Mouse (Mus musculus): ENCODE data around the gene Tmc5. TPM values are rescaled to one million over a fixed set of nuclear protein-coding genes. Genes with fewer than 3 reads are reported as not detected.

Gene Tmc5
- polyA plus RNA-seq (2014; fragmentation: Illumina TruSeq; extraction: RNeasy Lipid Tissue Mini Kit (QIAGEN cat#74804); ENCODE audit: insufficient read depth, low read depth, low replicate concordance) = 0.42 TPM

DNA sequence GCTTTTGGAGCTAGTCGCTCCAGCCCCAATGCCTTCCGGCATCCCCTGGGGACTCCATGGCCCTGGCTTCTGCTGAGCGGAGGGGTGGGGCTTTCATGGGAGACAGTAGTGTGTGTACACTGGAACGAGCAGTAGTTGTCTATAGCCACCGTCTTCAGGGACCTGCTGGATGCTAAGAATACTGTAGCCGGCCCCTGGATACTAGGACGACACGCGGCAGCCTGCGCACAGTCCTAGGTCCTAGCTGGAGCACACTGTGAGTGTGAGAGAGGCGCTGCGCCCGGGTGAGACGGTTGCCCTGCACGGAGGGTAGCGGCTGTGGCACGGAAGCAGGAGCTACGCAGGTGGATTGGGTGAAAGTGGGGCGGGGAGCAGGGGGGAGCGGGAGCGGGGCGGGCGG is at the start of gene Tmc5:
Tmc5 (plus strand) TSS at position 97 of the 400 bp plus-strand sequence.

DNA sequence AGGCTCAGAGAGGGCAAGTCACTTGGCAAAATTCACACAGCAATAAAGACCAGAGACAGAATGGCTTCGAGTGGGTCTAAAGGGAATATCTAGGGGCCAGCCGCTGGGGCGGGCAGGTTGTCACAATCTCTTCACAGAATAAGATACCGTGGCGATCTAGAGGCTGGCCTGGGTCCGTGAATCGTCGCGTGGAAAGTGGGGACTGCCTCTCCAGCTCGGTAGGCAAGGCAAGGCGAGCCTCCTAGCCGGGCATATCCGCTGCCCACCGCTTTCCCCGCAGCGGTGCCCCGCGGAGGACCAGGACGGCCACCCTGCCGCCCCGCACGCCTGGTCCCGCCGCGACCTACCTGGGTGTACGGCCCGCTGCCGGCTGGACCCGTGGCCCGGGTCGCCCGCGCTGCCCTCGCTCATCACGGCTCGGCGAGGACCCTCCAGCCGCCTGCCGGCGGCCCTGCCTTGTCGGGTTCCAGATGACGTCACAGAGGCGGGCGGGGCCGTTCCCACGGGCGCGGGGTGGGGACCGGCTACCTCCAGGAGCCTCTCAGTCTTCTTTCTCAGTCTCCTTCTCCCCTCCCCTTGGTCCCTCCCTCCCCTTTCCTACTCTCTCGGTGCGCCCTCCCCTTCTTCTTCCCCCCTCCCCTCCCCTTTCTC is 12.7 kb upstream of the Tmc5 start, which contains the start of gene Tmc7:
Tmc7 (minus strand) TSS at position 480 of the 651 bp plus-strand sequence.

DNA sequence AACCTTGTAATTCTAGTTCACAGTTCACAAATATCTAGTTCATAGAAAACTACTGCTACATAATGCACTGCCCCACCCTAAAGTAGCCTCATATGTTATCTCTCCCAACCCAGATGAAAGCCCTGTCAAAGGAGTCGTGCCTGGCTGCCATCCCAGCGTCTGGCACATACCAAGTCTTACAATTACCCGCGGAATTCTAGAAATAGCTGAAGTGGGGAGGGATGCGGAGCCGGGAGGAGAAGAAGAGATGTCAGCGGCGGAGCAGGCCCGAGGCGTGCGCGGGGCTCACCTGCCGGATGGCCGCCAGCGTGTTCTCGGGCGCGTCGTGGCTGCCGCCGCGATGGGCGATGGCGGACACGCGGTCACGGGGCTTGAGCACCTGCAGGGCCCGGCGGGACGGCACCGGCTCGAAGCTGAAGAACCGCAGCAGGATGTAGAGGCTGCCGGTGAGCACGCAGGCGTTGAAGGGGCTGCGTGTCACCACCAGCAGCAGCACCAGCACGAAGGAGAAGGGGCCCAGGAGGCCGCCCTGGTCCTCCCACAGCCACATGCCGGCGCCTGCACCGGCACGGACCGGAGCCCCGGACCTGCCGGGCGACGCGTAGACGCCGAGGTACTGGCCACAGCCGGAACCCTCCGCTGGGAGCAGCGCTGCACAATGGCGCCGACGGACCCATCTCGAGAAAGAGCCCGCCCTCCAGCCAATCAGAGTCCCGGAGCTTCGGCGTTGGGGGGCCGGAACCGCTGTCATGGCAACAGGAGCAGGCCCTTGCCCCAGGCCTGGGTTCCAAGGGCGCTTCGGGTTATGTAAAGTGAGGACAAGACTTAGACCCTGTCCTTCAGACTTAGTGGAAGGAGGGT is 108.2 kb downstream of the Tmc5 start, which contains the start of gene Gde1:
Gde1 (minus strand) TSS at position 678 of the 861 bp plus-strand sequence.

DNA sequence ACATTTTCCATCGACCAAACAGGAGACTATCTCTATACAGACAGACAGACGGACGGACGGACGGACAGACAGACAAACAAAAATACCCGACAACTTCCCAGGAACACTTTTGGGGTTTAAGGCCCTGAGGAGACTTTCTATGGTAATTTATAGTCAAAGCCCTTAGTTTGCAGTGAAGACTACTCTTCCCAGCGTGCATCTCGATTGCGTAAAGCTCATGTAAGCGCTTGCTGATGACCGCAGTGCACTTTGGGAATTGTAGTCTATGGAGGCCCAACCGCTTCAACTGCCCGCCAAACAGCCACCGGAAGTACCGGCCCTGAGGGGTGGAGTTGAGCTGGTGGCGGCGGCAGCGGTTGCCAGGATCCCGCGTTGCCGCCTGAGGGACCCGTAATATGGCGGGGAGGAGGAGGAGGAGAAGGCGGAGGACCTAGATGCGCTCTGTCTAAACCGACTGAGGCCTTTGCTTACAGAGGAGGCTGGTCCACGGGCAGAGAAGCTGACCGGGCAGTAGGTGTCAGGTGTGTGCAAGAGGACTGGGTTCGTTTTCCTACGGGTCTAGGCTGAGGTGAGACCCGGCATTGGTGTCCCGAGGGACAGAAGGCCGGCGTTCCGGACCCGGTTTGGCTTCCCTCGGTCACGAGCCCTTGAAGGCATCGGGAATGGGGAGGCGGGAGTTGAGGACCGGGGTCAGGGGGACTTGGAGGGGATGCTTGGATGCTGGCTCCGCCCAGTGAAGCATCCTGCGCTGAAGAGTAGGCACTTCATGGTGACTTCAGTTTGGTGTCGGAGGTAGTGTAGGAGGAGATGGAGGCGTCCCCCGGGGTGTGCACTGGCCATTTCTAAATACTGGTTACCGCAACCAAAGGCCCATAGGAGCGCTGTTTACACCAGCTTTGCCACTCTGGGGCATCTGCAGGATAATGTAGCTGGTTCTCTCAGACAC is 115.4 kb downstream of the Tmc5 start, which contains the start of gene Ccp110:
Ccp110 (plus strand) TSS at position 325 of the 946 bp plus-strand sequence.

Other genes with a start within 250 kb of the Tmc5 start
- gene Syt17, start 149.1 kb upstream of the Tmc5 start, polyA plus RNA-seq (2014; fragmentation: Illumina TruSeq; extraction: RNeasy Lipid Tissue Mini Kit (QIAGEN cat#74804); ENCODE audit: insufficient read depth, low read depth, low replicate concordance) = 3.3 TPM
- 27.8 TPM for gene Itpripl2, start 105.3 kb upstream of the Tmc5 start, polyA plus RNA-seq (2014; fragmentation: Illumina TruSeq; extraction: RNeasy Lipid Tissue Mini Kit (QIAGEN cat#74804); ENCODE audit: insufficient read depth, low read depth, low replicate concordance)
- 31.3 TPM for gene Coq7, start 63.9 kb upstream of the Tmc5 start, polyA plus RNA-seq (2014; fragmentation: Illumina TruSeq; extraction: RNeasy Lipid Tissue Mini Kit (QIAGEN cat#74804); ENCODE audit: insufficient read depth, low read depth, low replicate concordance)
- gene Tmc7, start 12.6 kb upstream of the Tmc5 start, polyA plus RNA-seq (2014; fragmentation: Illumina TruSeq; extraction: RNeasy Lipid Tissue Mini Kit (QIAGEN cat#74804); ENCODE audit: insufficient read depth, low read depth, low replicate concordance) = 0.28 TPM
- gene Gde1, start 108.5 kb downstream of the Tmc5 start, polyA plus RNA-seq (2014; fragmentation: Illumina TruSeq; extraction: RNeasy Lipid Tissue Mini Kit (QIAGEN cat#74804); ENCODE audit: insufficient read depth, low read depth, low replicate concordance) = 113 TPM
- gene Ccp110, start 115.3 kb downstream of the Tmc5 start, polyA plus RNA-seq (2014; fragmentation: Illumina TruSeq; extraction: RNeasy Lipid Tissue Mini Kit (QIAGEN cat#74804); ENCODE audit: insufficient read depth, low read depth, low replicate concordance) = 8.1 TPM
- gene Vps35l, start 142.9 kb downstream of the Tmc5 start, polyA plus RNA-seq (2014; fragmentation: Illumina TruSeq; extraction: RNeasy Lipid Tissue Mini Kit (QIAGEN cat#74804); ENCODE audit: insufficient read depth, low read depth, low replicate concordance) = 24.0 TPM